Mouse (Mus musculus): ENCODE measurements around the gene Gsdma. TPM values are rescaled to one million over a fixed set of nuclear protein-coding genes. Genes with fewer than 3 reads are reported as not detected.
A peak's percentile ranks its signal among the peaks of the same experiment; 100 is the strongest.
"Not testable (repeated sequence)": the region's sequence is repeated elsewhere in the genome, so short reads cannot be mapped to it uniquely, and the experiment has no call there.

The Gsdma gene
- total RNA-seq, 2 experiments from 2014 or later, result not detected

DNA sequence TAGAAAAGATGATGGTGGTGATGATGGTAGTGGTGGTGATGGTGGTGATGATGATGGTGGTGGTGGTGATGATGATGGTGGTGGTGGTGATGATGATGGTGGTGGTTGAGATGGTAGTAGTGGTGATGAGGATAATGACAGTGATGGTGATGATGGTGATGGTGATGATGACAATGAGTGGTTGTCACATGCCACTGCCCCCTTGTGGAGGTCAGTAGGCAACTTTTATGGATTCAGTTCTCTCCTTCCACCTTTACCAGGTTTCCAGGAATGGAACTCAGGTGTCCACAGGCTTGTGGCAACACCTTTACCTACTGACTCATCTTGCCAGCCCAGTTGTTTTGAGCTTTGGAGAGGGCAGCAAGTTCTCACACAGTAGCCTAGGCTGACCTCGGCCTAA, 15.9 kb downstream of the Gsdma start:
- ATAC-seq (replicated peaks; ENCODE audit: poor library complexity), result no peak

GRCm38 (mm10) chr11:98680595-98680994, 16.4 kb downstream of the Gsdma start:
- not testable (repeated sequence) for ATAC-seq (replicated peaks; ENCODE audit: poor library complexity)

DNA sequence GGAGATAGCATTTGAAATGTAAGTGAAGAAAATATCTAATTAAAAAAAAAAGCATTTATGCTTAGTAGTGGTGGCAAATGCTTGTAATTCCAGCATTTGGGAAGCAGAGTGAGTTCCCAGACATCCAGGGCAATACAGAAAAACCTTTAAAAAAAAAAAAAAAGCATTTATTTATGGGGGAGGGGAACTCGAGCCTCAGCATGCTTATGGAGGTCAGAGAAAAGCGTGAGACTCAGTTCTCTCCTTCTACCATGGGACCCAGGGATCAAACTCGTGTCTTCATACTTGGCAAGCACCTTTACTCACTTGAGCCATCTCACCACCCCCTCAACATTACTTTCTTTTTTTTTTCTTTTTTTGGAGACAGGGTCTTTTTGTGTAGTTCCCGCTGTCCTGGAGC, 17.0 kb downstream of the Gsdma start:
- no peak for ATAC-seq (replicated peaks; ENCODE audit: poor library complexity)

DNA sequence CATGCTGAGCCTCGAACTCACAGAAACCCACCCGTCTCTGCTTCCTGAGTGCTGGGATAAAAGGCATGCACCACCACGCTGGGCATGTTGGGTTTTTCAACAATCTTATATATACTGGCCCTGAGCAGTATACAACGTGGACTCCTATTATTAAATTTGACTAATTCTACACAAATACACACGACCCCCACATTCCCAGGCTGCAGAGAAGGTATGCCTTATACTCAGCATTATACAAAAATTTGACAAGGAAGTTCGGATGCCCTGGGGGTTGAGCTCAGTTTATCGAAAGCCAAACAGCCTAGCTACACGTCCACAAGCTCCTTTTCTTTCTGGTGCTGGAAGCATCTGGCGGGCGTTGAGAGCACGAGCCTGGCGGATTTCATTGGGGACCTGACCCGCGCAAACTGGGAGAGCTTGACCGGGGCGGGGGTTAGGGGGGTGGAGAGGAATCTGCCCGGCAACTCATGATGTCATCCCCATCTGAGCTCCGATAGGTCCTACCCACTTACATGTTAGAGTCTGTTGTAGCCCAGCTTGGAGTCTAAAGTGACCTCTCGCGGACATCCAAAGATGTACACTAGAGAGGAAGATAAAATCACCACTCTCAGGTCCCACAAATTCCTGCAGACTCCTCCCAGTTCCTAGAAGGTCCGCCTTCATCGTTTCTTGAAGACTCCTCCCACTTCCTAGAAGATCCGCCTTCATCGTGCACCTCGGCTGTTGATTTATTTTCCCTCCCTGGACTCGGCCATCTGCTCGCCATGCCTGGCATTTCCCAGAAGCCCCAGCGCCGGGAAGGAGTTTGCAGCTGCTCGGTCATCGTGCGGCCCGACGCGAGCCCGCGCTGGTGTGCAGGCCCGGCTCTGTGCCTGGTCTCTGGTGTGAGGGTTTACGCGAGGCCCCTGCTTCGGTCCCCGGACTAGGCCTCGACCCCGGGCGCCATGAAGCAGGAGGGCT, 17.9 kb downstream of the Gsdma start, which contains the start of gene Psmd3:
Gene Psmd3 (plus strand): TSS at position 769 of the 960 bp plus-strand sequence.
- ATAC-seq (replicated peaks; ENCODE audit: poor library complexity), result peak; percentile 94

DNA sequence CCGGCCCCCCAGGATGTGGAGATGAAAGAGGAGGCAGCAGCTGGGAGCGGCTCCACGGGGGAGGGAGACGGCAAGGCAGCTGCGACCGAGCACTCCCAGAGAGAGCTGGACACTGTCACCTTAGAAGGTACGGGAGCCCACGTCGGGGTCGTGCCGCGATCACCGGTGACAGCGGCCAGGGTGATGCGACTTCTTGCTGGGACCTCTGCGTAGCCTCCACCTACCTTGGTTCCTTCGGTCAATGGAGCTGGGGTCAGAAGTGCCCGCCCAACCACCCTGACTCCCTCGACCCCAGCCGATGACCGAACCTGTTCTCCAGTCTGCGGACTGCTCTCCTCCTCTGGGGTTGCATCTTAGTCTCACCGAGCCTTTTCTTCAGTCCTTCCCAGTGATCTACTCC, 18.7 kb downstream of the Gsdma start:
- no peak for ATAC-seq (replicated peaks; ENCODE audit: poor library complexity)

DNA sequence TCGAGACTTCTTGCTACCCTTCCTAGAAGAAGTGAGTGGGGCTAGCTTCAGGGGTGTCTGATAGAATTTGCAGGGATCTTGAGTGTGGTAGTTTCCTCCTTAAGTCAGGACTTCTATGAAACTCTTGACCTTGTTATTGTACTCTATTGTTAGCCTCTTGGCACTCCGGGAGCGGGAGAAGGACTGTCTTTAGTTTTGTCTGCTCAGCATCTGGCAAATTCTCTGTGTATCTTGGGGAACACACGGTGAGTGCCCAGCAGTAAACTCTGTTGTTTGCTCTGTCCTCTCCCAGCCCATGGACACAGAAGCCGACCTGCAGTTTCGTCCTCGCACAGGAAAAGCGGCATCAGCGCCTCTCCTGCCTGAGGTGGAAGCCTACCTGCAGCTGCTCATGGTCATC, 21.5 kb downstream of the Gsdma start:
- ATAC-seq (replicated peaks; ENCODE audit: poor library complexity), result no peak

GRCm38 (mm10) chr11:98686976-98687375, 22.8 kb downstream of the Gsdma start:
- no peak for ATAC-seq (replicated peaks; ENCODE audit: poor library complexity)

GRCm38 (mm10) chr11:98688009-98688408, 23.9 kb downstream of the Gsdma start:
- ATAC-seq (replicated peaks; ENCODE audit: poor library complexity), result no peak

GRCm38 (mm10) chr11:98693201-98693600, 29.1 kb downstream of the Gsdma start:
- peak; percentile 39; the same call in 1 of the 2 replicates for ATAC-seq (replicated peaks; ENCODE audit: poor library complexity)

DNA sequence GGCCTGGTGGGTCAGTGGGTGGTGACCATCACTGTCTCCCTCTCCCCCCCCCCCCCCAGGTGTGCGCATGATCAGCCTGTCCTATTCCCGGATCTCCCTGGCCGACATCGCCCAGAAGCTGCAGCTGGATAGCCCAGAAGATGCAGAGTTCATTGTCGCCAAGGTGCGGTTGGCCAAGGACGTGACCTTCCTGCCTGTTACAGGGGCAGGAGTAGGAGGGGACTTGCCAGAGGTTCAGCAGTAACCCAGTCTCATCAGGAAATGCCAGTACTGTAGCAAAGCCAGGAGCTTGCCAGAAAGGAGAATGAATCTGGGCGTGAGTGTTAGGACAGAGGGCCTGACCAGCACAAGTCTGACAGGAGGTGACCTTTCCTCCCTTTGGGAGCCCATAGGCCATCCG, 29.6 kb downstream of the Gsdma start:
- ATAC-seq (replicated peaks; ENCODE audit: poor library complexity), result no peak

- ATAC-seq (replicated peaks; ENCODE audit: poor library complexity), result no peak
These were observed 30.1 kb downstream of the Gsdma start for GRCm38 (mm10) chr11:98694301-98694700.

DNA sequence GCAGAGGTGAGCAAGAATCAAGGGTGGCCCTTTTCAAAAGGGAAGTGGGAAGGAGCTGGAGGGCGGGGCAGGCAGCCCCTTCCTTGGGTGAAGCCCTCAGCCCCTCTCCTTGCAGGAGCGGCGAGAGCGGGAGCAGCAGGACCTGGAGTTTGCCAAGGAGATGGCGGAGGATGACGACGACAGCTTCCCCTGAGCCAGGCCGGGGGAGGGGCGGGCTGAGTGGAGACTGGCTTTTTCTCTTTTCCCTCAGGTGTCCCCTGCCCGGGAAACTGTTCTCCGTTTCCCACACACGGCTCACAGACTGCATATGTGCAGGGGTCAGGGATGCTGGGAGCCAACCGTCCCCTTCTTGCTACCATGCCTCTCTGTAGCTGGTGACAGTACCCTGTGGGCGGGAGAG, 31.3 kb downstream of the Gsdma start:
- no peak for ATAC-seq (replicated peaks; ENCODE audit: poor library complexity)

- no peak for ATAC-seq (replicated peaks; ENCODE audit: poor library complexity)
These were observed 32.5 kb downstream of the Gsdma start for GRCm38 (mm10) chr11:98696454-98697216.

- ATAC-seq (replicated peaks; ENCODE audit: poor library complexity), result no peak
These were observed 33.1 kb downstream of the Gsdma start for GRCm38 (mm10) chr11:98697225-98697624.

DNA sequence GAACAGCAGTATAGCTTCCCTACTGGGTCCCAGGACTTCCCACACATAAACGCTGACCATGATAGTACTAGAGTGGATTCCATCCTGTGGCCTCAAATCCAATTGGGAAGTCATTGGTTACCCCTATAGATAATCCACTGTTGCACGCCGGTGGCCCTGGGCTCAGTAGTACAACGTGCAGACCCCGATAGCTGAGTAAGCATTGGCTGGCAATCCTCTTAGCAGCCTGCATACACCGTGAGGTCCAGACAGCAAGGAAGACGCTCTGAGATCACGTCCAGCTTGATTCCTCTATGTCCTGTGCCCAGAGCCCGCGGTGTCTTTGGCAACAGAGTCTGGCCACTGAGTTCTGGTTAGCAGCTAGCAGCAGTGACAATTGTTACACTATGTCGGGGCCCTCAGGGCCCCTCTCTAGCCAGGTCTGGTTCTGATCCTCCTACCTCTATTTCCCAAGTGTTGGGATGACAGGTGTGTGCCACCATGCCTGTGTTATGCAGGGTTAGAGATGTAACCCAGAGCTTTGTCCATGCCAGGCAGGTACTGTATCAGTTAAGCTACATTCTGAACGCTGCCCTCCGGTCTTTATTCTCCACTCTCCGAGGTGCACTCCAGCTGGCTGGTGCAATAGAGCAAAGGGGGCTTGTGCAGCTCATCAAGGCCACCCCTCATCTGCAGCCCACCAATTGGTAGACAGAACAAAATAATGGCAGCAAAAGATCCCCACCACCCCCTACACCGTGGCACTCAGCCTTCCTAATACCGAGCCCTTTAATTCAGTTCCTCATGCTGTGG, 34.9 kb downstream of the Gsdma start:
- ATAC-seq (replicated peaks; ENCODE audit: poor library complexity), result no peak

DNA sequence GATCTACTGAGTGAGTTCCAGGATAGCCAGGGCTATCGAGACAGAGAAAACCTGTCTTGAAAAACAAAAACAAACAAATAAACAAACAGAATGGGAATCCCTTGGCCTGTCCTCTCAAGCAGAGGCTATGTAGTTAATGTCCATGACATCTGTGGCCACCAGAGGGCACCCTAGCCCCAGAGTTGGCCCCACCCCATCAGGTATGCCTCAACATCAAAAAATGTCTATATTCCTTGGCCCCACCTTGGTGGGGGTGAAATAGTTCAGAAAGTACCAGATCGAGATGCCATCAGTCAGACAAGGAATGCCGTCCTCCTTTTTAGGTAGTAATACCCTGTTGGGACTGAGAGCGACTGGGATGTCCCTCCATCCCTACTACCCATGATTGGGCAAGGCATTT, 35.8 kb downstream of the Gsdma start:
- peak; percentile 95 for ATAC-seq (replicated peaks; ENCODE audit: poor library complexity)

DNA sequence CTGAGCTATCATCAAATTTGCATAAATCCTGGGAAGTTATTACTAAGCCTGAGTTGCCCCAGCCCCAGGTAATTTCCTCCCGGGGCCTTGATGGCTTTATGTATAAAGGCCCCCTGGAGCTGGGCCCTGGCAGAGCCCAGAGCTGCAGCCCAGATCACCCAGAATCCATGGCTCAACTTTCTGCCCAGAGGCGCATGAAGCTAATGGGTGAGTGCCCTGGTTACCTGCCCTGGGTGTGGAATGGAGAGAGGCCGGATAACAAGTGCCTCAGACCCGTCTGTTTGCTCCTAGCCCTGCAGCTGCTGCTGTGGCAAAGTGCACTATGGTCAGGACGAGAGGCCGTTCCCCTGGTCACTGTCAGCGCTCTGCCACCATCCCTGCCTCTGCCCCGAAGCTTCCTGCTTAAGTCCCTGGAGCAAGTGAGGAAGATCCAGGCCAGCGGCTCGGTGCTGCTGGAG, 37.1 kb downstream of the Gsdma start, which contains the start of gene Csf3:
Gene Csf3 (plus strand): TSS at position 51 of the 458 bp plus-strand sequence.
- ATAC-seq (replicated peaks; ENCODE audit: poor library complexity), result no peak

GRCm38 (mm10) chr11:98702323-98702722, 38.2 kb downstream of the Gsdma start:
- ATAC-seq (replicated peaks; ENCODE audit: poor library complexity), result no peak

- no peak for ATAC-seq (replicated peaks; ENCODE audit: poor library complexity)
These were observed 40.9 kb downstream of the Gsdma start for GRCm38 (mm10) chr11:98705021-98705420.

DNA sequence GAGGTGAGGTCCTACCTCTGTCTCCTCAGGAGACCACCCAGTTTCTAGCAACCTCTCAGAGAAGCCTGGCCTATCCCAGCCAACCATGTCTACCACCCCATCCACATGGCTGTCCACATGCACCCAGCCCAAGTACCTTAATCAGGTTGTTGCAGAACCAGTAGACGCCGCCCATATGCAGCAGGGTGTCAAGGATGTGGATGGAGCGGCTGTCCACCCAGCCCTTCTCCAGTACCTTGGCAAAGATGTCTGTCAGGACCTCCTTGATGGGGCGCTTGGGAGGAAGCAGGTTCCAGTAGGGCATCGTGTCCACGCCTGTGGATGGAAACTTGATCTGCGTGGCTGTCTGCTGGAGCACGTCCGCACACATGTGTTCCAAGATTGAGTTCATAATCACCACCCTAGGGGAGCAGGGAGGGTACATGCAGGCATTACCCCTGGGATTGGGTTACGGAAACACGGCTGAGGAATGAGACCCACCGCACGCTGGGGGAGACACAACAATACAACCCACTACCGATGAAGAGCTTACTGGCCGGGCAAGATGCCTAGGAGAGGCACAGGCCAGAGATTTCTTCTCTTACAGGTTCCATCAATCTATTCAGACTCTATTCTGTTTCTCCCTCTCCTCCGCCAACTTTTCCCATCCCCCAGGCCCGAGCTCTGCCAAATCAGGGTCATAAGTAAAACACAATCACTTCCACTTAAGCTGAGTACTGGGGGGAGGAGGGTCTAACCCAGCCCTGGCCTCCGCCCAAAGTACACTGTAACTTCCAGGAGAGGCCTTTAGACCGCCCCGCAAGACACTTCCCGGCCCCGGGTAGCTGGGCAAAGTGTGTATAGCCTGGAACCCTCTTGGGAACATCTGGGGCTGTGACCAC, 43.5 kb downstream of the Gsdma start:
- no peak for ATAC-seq (replicated peaks; ENCODE audit: poor library complexity)

Measured in megakaryocyte progenitor cell, adult 5-6 weeks (primary cell).